Mouse (Mus musculus): ENCODE results near the gene Hfe2. TPM values are rescaled to one million over a fixed set of nuclear protein-coding genes. Genes with fewer than 3 reads are reported as not detected.

Hfe2 gene
- total and polyA plus RNA-seq, 3 experiments: not detected

GRCm38 (mm10) chr3:96500691-96501265 lies 24.2 kb upstream of the Hfe2 start:
- H3K9me3 ChIP-seq (replicated peaks): no peaks in the 10 kb centered on the region
- no peak for DNase-seq (ENCODE audit: low spot score)
- H3K4me3 ChIP-seq (ENCODE audit: low read depth, low read length): peak overlapping the region; percentile 76
- no peaks in the 10 kb centered on the region for H3K36me3 ChIP-seq (replicated peaks)
- no peak for ATAC-seq (ENCODE audit: extremely low read depth, insufficient number of reproducible peaks, low FRiP score, poor library complexity, severe bottlenecking)
- no peak for TF ChIP-seq POLR2AphosphoS5 (IDR thresholded peaks at IDR 0.05; ENCODE audit: insufficient replicate concordance, low read depth, low read length)
- TF ChIP-seq GATA1 (IDR thresholded peaks at IDR 0.05; ENCODE audit: borderline replicate concordance, low read length): no peak
- no peak for TF ChIP-seq TAL1 (conservative IDR thresholded peaks at IDR 0.05; ENCODE audit: low read depth, low read length)
- TF ChIP-seq CTCF (IDR thresholded peaks at IDR 0.05; ENCODE audit: low read depth, low read length): no peak
- no peak for TF ChIP-seq GATA2 (IDR thresholded peaks at IDR 0.05; ENCODE audit: borderline replicate concordance, low read depth, low read length)
- peaks cover 45% of the 10 kb centered on the region for H3K4me1 ChIP-seq (ENCODE audit: insufficient read depth, low read depth, low read length)
- H3K27me3 ChIP-seq (ENCODE audit: insufficient read depth, low read length): 0 out of 2 replicates have a peak, but pooled peaks cover 5% of the 10 kb centered on the region

DNA sequence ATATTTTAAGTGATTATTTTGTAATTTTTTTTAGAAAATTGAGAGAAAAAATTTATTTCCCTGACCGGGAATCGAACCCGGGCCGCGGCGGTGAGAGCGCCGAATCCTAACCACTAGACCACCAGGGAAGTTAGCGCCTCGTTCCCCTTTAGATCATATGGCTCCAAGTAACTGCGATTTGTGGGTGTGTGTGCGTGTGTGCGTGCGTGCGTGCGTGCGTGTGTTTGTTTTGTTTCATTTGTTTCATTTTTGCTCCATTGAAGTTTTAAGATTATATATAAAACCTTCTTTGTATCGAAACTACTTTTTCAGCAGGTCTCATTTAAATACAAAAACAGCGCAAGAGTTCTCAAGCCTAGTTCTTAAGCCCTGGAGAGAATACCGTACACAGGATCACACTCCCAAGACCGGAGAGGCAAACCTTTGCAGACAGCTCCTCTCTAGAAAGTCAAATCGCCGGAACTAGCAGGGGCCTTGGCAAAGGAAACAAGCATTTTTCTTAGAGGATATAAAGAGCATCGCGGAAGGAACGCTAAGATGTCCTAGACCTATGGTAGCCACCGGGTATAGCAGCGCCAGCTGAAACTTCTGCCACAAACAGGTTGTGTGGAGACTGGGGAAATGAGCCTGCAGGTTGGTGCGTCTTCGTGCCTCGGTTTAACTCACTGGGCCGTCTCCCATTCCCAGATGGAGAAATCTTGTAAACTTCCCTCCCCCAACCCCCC lies 23.4 kb upstream of the Hfe2 start:
- Histone ChIP-seq H3K36me3 (replicated peaks) (no peaks in the 10 kb centered on the region), H3K4me1 (ENCODE audit: insufficient read depth, low read depth, low read length) (peaks cover 43% of the 10 kb centered on the region), H3K9me3 (replicated peaks) (no peaks in the 10 kb centered on the region), H3K27me3 (ENCODE audit: insufficient read depth, low read length) (0 out of 2 replicates have a peak, but pooled peaks cover 5% of the 10 kb centered on the region), H3K4me3 (ENCODE audit: low read depth, low read length) (peak overlapping the region; percentile 72)
- no peak for DNase-seq (ENCODE audit: low spot score)
- no peak for ATAC-seq (ENCODE audit: extremely low read depth, insufficient number of reproducible peaks, low FRiP score, poor library complexity, severe bottlenecking)
- no peak for TF ChIP-seq POLR2AphosphoS5 (IDR thresholded peaks at IDR 0.05; ENCODE audit: insufficient replicate concordance, low read depth, low read length)
- no peak for TF ChIP-seq GATA1 (IDR thresholded peaks at IDR 0.05; ENCODE audit: borderline replicate concordance, low read length)
- TF ChIP-seq GATA2 (IDR thresholded peaks at IDR 0.05; ENCODE audit: borderline replicate concordance, low read depth, low read length): no peak
- TF ChIP-seq TAL1 (conservative IDR thresholded peaks at IDR 0.05; ENCODE audit: low read depth, low read length): no peak
- no peak for TF ChIP-seq CTCF (IDR thresholded peaks at IDR 0.05; ENCODE audit: low read depth, low read length)

DNA sequence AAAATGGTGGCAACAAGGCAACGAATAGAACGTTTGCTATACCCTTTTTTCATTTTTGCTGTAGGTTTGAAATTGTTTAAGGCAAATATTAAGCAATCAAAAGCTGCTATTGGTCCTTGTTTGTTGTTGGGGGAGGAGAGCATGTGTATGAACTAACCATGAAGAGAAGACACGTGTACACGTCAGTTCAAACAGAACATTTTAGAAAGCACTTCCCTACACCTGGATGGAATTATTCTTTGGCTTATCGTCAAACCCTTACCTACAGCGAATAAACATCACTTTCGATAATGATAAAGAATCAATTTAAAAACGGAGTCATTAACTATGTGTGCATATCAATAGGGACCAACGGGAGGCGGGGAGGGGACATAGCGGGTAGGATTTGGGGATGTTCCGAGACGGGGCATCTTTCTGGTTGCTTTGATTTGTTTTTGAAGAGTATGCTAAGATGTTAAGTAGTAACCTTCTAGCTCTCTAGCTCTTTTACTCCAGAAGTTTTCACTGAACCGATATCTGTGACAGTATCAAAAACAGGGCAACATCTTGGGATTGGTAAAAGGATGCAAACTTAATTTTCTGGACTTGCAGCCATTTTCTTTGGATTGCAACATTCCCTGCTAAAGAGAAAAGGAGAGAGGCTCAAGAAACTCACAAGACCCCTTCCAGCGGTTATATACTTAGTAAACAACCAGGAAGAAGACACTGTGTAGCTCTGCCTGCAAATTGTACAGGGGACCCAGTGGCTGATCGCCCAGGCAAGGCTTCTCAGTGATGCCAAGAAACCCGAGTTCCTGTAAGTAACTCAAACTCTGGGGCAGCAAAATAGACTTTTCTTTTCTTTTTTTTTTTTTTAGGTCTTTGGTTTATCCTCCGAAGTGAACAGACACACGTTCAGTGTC lies 22.5 kb upstream of the Hfe2 start:
- ATAC-seq (ENCODE audit: extremely low read depth, insufficient number of reproducible peaks, low FRiP score, poor library complexity, severe bottlenecking) (no peak), DNase-seq (ENCODE audit: low spot score) (no peak)
- TF ChIP-seq GATA2 (IDR thresholded peaks at IDR 0.05; ENCODE audit: borderline replicate concordance, low read depth, low read length) (no peak), POLR2AphosphoS5 (IDR thresholded peaks at IDR 0.05; ENCODE audit: insufficient replicate concordance, low read depth, low read length) (no peak), GATA1 (IDR thresholded peaks at IDR 0.05; ENCODE audit: borderline replicate concordance, low read length) (no peak), TAL1 (conservative IDR thresholded peaks at IDR 0.05; ENCODE audit: low read depth, low read length) (no peak), CTCF (IDR thresholded peaks at IDR 0.05; ENCODE audit: low read depth, low read length) (no peak)
- Histone ChIP-seq H3K9me3 (replicated peaks) (no peaks in the 10 kb centered on the region), H3K27me3 (ENCODE audit: insufficient read depth, low read length) (0 out of 2 replicates have a peak, but pooled peaks cover 5% of the 10 kb centered on the region), H3K4me1 (ENCODE audit: insufficient read depth, low read depth, low read length) (peaks cover 36% of the 10 kb centered on the region), H3K36me3 (replicated peaks) (no peaks in the 10 kb centered on the region), H3K4me3 (ENCODE audit: low read depth, low read length) (peak overlapping the region; percentile 72)

DNA sequence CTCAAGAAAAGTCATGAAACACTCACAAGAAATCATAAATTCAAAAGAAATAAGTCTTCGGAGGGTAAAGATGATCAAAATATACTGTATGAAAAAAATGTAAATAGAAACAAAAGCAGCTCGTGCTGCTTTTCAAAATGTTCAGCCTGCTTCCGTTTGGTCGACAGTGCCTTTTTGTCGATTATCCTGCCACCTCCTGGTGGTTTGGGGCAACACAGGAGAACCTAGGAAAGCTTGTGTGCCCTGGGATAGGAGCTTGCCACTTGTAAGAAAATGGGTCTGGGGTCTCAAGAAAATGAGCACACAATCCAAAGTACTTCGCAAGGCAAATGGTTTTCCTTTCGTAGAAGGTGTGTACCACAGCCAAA lies 21.9 kb upstream of the Hfe2 start:
- H3K36me3 ChIP-seq (replicated peaks): no peaks in the 10 kb centered on the region
- H3K4me3 ChIP-seq (ENCODE audit: low read depth, low read length): peak overlapping the region; percentile 72
- no peak for DNase-seq (ENCODE audit: low spot score)
- H3K27me3 ChIP-seq (ENCODE audit: insufficient read depth, low read length): 0 out of 2 replicates have a peak, but pooled peaks cover 5% of the 10 kb centered on the region
- no peak for ATAC-seq (ENCODE audit: extremely low read depth, insufficient number of reproducible peaks, low FRiP score, poor library complexity, severe bottlenecking)
- H3K9me3 ChIP-seq (replicated peaks): no peaks in the 10 kb centered on the region
- no peak for TF ChIP-seq POLR2AphosphoS5 (IDR thresholded peaks at IDR 0.05; ENCODE audit: insufficient replicate concordance, low read depth, low read length)
- peak; percentile 58 for TF ChIP-seq CTCF (IDR thresholded peaks at IDR 0.05; ENCODE audit: low read depth, low read length)
- no peak for TF ChIP-seq GATA2 (IDR thresholded peaks at IDR 0.05; ENCODE audit: borderline replicate concordance, low read depth, low read length)
- peaks cover 30% of the 10 kb centered on the region for H3K4me1 ChIP-seq (ENCODE audit: insufficient read depth, low read depth, low read length)

DNA sequence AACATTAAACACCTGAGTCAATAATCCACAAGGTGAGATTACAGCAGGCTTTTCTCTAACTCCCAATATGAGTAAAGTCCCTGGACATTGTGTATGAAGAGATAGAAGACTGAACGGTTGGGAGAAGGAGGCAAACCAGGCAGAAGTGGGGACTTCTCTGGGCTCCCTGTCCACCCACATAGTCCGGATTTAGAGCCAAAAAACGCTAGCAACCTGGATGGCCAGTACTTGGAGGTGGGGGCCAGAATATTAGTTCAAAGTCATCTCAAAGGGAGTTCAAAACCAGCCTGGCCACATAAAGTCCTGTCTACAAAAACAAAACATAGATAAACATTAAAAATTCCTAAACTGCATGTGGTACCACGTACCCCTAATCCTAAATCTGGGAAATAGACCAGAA lies 21.0 kb upstream of the Hfe2 start:
- peaks cover 23% of the 10 kb centered on the region for H3K4me1 ChIP-seq (ENCODE audit: insufficient read depth, low read depth, low read length)
- 0 out of 2 replicates have a peak, but pooled peaks cover 5% of the 10 kb centered on the region for H3K27me3 ChIP-seq (ENCODE audit: insufficient read depth, low read length)
- H3K9me3 ChIP-seq (replicated peaks): no peaks in the 10 kb centered on the region
- no peak overlapping the region for H3K4me3 ChIP-seq (ENCODE audit: low read depth, low read length)
- no peaks in the 10 kb centered on the region for H3K36me3 ChIP-seq (replicated peaks)
- TF ChIP-seq TAL1 (conservative IDR thresholded peaks at IDR 0.05; ENCODE audit: low read depth, low read length): no peak
- no peak for TF ChIP-seq GATA1 (IDR thresholded peaks at IDR 0.05; ENCODE audit: borderline replicate concordance, low read length)
- no peak for TF ChIP-seq GATA2 (IDR thresholded peaks at IDR 0.05; ENCODE audit: borderline replicate concordance, low read depth, low read length)
- TF ChIP-seq CTCF (IDR thresholded peaks at IDR 0.05; ENCODE audit: low read depth, low read length): no peak
- TF ChIP-seq POLR2AphosphoS5 (IDR thresholded peaks at IDR 0.05; ENCODE audit: insufficient replicate concordance, low read depth, low read length): no peak
- ATAC-seq (ENCODE audit: extremely low read depth, insufficient number of reproducible peaks, low FRiP score, poor library complexity, severe bottlenecking) (no peak), DNase-seq (ENCODE audit: low spot score) (no peak)

- Histone ChIP-seq H3K27me3 (ENCODE audit: insufficient read depth, low read length) (0 out of 2 replicates have a peak, but pooled peaks cover 5% of the 10 kb centered on the region), H3K9me3 (replicated peaks) (no peaks in the 10 kb centered on the region), H3K4me1 (ENCODE audit: insufficient read depth, low read depth, low read length) (peaks cover 21% of the 10 kb centered on the region), H3K36me3 (replicated peaks) (no peaks in the 10 kb centered on the region), H3K4me3 (ENCODE audit: low read depth, low read length) (no peak overlapping the region)
- TF ChIP-seq GATA1 (IDR thresholded peaks at IDR 0.05; ENCODE audit: borderline replicate concordance, low read length) (no peak), POLR2AphosphoS5 (IDR thresholded peaks at IDR 0.05; ENCODE audit: insufficient replicate concordance, low read depth, low read length) (no peak), TAL1 (conservative IDR thresholded peaks at IDR 0.05; ENCODE audit: low read depth, low read length) (no peak), CTCF (IDR thresholded peaks at IDR 0.05; ENCODE audit: low read depth, low read length) (no peak), GATA2 (IDR thresholded peaks at IDR 0.05; ENCODE audit: borderline replicate concordance, low read depth, low read length) (no peak)
- DNase-seq (ENCODE audit: low spot score): no peak
- ATAC-seq (ENCODE audit: extremely low read depth, insufficient number of reproducible peaks, low FRiP score, poor library complexity, severe bottlenecking): no peak
Measured at GRCm38 (mm10) chr3:96504931-96505330, 20.0 kb upstream of the Hfe2 start.

All from G1E (cell line).